Mouse (Mus musculus) stomach, postnatal 0 days (tissue): ENCODE measurements at regions not wholly inside any gene's neighbourhood (a gene's known extent, or its start where the extent isn't known, plus 50 kb on each side); places are given as distances from the start of the nearest gene placed in this dataset.

Experiments used
- ATAC-seq: fragments of 200-750 bp; cut with Nextera tagmentation; 2 replicates; pipeline ENCODE4 v1.8.0; 2017; ENCODE audit not compliant: low FRiP score, low TSS enrichment
- DNase-seq: peaks from one replicate; pipeline ENCODE4 v3.0.0-alpha.2; 2016; ENCODE audit warnings: low spot score
- H3K27ac ChIP-seq: fragments of 300-500 bp; sonication (generic); replicated peaks from 2 replicates; pipeline ENCODE4 v1.5.1; 2014; ENCODE audit warnings: mild to moderate bottlenecking, control low read depth
- H3K27me3 ChIP-seq: fragments of 300-500 bp; sonication (generic); 2 replicates; pipeline ENCODE4 v1.6.1; 2014; ENCODE audit warnings: low read length; ENCODE audit not compliant: control insufficient read depth, insufficient read depth
- H3K36me3 ChIP-seq: fragments of 300-500 bp; sonication (generic); 2 replicates; pipeline ENCODE4 v1.6.1; 2014; ENCODE audit warnings: low read length, mixed read lengths; ENCODE audit not compliant: control insufficient read depth, insufficient read depth
- H3K4me1 ChIP-seq: fragments of 300-500 bp; sonication (generic); replicated peaks from 2 replicates; pipeline ENCODE4 v1.6.1; 2014; ENCODE audit warnings: antibody characterized with exemption; ENCODE audit not compliant: control insufficient read depth, insufficient read depth
- H3K4me2 ChIP-seq: fragments of 300-500 bp; sonication (generic); replicated peaks from 2 replicates; pipeline ENCODE4 v1.6.1; 2014; ENCODE audit warnings: low read depth, mild to moderate bottlenecking, control low read depth, moderate library complexity
- H3K4me3 ChIP-seq: fragments of 300-500 bp; sonication (generic); 2 replicates; pipeline ENCODE4 v1.5.1; 2014; ENCODE audit warnings: low read depth, low read length, control low read depth
- H3K9ac ChIP-seq: fragments of 300-500 bp; sonication (generic); 2 replicates; pipeline ENCODE4 v1.6.1; 2014; ENCODE audit warnings: mild to moderate bottlenecking, low read length, control low read depth, mixed read lengths
- H3K9me3 ChIP-seq: fragments of 300-500 bp; sonication (generic); 2 replicates; pipeline ENCODE4 v1.6.1; 2016; ENCODE audit warnings: low read length; ENCODE audit not compliant: control insufficient read depth
- CTCF ChIP-seq: IDR thresholded peaks from 2 replicates; pipeline ENCODE4 v1.5.1; 2016; ENCODE audit warnings: antibody characterized with exemption, low read depth, mild to moderate bottlenecking, moderate library complexity
- EP300 ChIP-seq: optimal IDR thresholded peaks from 2 replicates; pipeline ENCODE3; 2016; ENCODE audit warnings: antibody characterized with exemption
- WGBS: fragments of 180-500 bp; shearing (Covaris S2); extraction: QIAGEN DNeasy Blood & Tissue Kit; methylation state at CpG from one replicate; pipeline ENCODE4 v1.1.7; 2014; 5-methylcytosine and 5-hydroxymethylcytosine counted together

GRCm38 (mm10) chr16:87224024-87224423, 130.0 kb upstream of the N6amt1 start:
- WGBS = 79% methylated on average over 7 of the region's 7 CpGs
- no peaks in the 10 kb centered on the region for H3K4me1 ChIP-seq
- H3K27me3 ChIP-seq = no peaks in the 10 kb centered on the region
- DNase-seq = no peak
- H3K9ac ChIP-seq = no peak overlapping the region
- 0 out of 2 replicates have a peak overlapping the region, but pooled peaks have one; percentile 2 for H3K27ac ChIP-seq
- no peaks in the 10 kb centered on the region for H3K9me3 ChIP-seq
- ATAC-seq = no peak
- H3K36me3 ChIP-seq = no peaks in the 10 kb centered on the region
- no peak overlapping the region for H3K4me2 ChIP-seq
- TF ChIP-seq CTCF = no peak
- no peak for TF ChIP-seq EP300
- no peak overlapping the region for H3K4me3 ChIP-seq

- no peak overlapping the region for H3K4me2 ChIP-seq
- DNase-seq = no peak
- TF ChIP-seq EP300 (no peak), CTCF (no peak)
- no peaks in the 10 kb centered on the region for H3K27me3 ChIP-seq
- H3K4me1 ChIP-seq = no peaks in the 10 kb centered on the region
- 91% methylated on average over 5 of the region's 5 CpGs for whole genome bisulfite sequencing
- no peaks in the 10 kb centered on the region for H3K9me3 ChIP-seq
- H3K36me3 ChIP-seq = no peaks in the 10 kb centered on the region
- ATAC-seq = no peak
- no peak overlapping the region for H3K9ac ChIP-seq
- no peak overlapping the region for H3K4me3 ChIP-seq
- H3K27ac ChIP-seq = no peak overlapping the region
Observed at GRCm38 (mm10) chr16:87220611-87221010, 133.4 kb upstream of the N6amt1 start.

- H3K4me2 ChIP-seq = no peak overlapping the region
- TF ChIP-seq CTCF (no peak), EP300 (no peak)
- no peak overlapping the region for H3K4me3 ChIP-seq
- no peaks in the 10 kb centered on the region for H3K4me1 ChIP-seq
- H3K9ac ChIP-seq = no peak overlapping the region
- ATAC-seq (no peak), DNase-seq (no peak)
- H3K36me3 ChIP-seq = no peaks in the 10 kb centered on the region
- no peak overlapping the region for H3K27ac ChIP-seq
- H3K27me3 ChIP-seq = no peaks in the 10 kb centered on the region
- no peaks in the 10 kb centered on the region for H3K9me3 ChIP-seq
- 51% methylated on average over 4 of the region's 4 CpGs for WGBS
Observed at GRCm38 (mm10) chr16:87220201-87220600, 133.8 kb upstream of the N6amt1 start.

DNA sequence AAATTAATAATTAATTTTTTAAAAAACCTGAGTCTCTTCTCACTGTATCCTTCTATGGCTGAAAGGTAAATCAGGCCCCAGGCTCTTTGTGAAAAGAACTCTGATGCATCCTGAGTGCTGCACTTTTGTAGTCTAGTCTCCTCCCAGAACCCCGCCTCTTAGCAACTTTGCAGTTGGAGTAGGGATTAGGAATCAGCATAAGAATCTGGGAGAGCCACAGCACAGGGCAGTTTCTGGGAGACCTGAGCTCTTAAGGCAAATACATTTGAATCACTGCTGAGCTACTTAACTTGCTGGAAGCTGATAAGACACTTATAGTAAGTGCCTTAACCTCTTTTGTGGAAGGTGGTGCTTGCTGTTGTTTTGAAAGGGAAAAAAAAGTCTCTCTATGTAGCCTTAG, 146.1 kb upstream of the N6amt1 start:
- H3K4me3 ChIP-seq = no peak overlapping the region
- no peak for TF ChIP-seq EP300
- no peak for TF ChIP-seq CTCF
- H3K9me3 ChIP-seq = no peaks in the 10 kb centered on the region
- DNase-seq (no peak), ATAC-seq (no peak)
- H3K4me1 ChIP-seq = no peaks in the 10 kb centered on the region
- H3K9ac ChIP-seq = no peak overlapping the region
- H3K27ac ChIP-seq = no peak overlapping the region
- no peaks in the 10 kb centered on the region for H3K36me3 ChIP-seq
- H3K27me3 ChIP-seq = no peaks in the 10 kb centered on the region
- H3K4me2 ChIP-seq = no peak overlapping the region
- 48% methylated on average over 1 of the region's 1 CpGs for WGBS

GRCm38 (mm10) chr16:87190471-87190870, 163.5 kb upstream of the N6amt1 start:
- H3K9ac ChIP-seq = no peak overlapping the region
- ATAC-seq (no peak), DNase-seq (no peak)
- no peaks in the 10 kb centered on the region for H3K4me1 ChIP-seq
- 87% methylated on average over 4 of the region's 4 CpGs for WGBS
- TF ChIP-seq CTCF = no peak
- no peak for TF ChIP-seq EP300
- H3K9me3 ChIP-seq = no peaks in the 10 kb centered on the region
- no peaks in the 10 kb centered on the region for H3K27me3 ChIP-seq
- no peaks in the 10 kb centered on the region for H3K36me3 ChIP-seq
- H3K4me2 ChIP-seq = no peak overlapping the region
- H3K4me3 ChIP-seq = no peak overlapping the region
- no peak overlapping the region for H3K27ac ChIP-seq

- ATAC-seq (no peak), DNase-seq (no peak)
- H3K4me3 ChIP-seq = no peak overlapping the region
- TF ChIP-seq EP300 = no peak
- no peak for TF ChIP-seq CTCF
- 77% methylated on average over 2 of the region's 2 CpGs for WGBS
- H3K27me3 ChIP-seq = no peaks in the 10 kb centered on the region
- no peak overlapping the region for H3K4me2 ChIP-seq
- no peaks in the 10 kb centered on the region for H3K36me3 ChIP-seq
- no peak overlapping the region for H3K9ac ChIP-seq
- no peaks in the 10 kb centered on the region for H3K9me3 ChIP-seq
- H3K27ac ChIP-seq = no peak overlapping the region
- no peaks in the 10 kb centered on the region for H3K4me1 ChIP-seq
Observed at GRCm38 (mm10) chr16:87188737-87189136, 165.2 kb upstream of the N6amt1 start.
